Mouse (Mus musculus) MEL (cell line): ENCODE results near the gene Fam53b.

Experiments
- CHD1 ChIP-seq: IDR thresholded peaks from 2 replicates; pipeline ENCODE4 v1.6.1; 2012; ENCODE audit warnings: low read depth, mild to moderate bottlenecking, inconsistent platforms, low read length, improper control_type of control experiment
- CTCF ChIP-seq, 3 experiments: IDR thresholded peaks in 2 of 3; conservative IDR thresholded peaks in 1 of 3; 2 replicates each; pipeline ENCODE4 v1.5.1; 2011 to 2012; ENCODE audit warnings: low read length in 3 of 3, low read depth in 2 of 3, mild to moderate bottlenecking in 2 of 3, improper control_type of control experiment in 1 of 3, inconsistent platforms in 1 of 3, mixed read lengths in 1 of 3, moderate library complexity in 1 of 3; ENCODE audit not compliant: control insufficient read depth in 1 of 3, insufficient read depth in 1 of 3, poor library complexity in 1 of 3, severe bottlenecking in 1 of 3
- ELF1 ChIP-seq: IDR thresholded peaks from 2 replicates; pipeline ENCODE4 v1.6.1; 2014; ENCODE audit warnings: low read depth, mild to moderate bottlenecking, inconsistent platforms, low read length, improper control_type of control experiment, moderate library complexity
- EP300 ChIP-seq, 2 experiments: IDR thresholded peaks; 2 replicates each; pipeline ENCODE4 v1.6.1; 2011; ENCODE audit warnings: improper control_type of control experiment in 2 of 2, low read length in 2 of 2, low read depth in 1 of 2, mild to moderate bottlenecking in 1 of 2
- GATA1 ChIP-seq: IDR thresholded peaks from 2 replicates; pipeline ENCODE4 v1.6.1; 2011; ENCODE audit warnings: low read depth, low read length, improper control_type of control experiment
- MYB ChIP-seq: IDR thresholded peaks from 2 replicates; pipeline ENCODE4 v1.6.1; 2011; ENCODE audit warnings: mild to moderate bottlenecking, low read depth, low read length, improper control_type of control experiment
- MYC ChIP-seq: IDR thresholded peaks from 2 replicates; pipeline ENCODE4 v1.6.1; 2011; ENCODE audit warnings: low read depth, mild to moderate bottlenecking, low read length, improper control_type of control experiment, moderate library complexity
- NRF1 ChIP-seq: IDR thresholded peaks from 2 replicates; pipeline ENCODE4 v1.6.1; 2014; ENCODE audit warnings: low read depth, mild to moderate bottlenecking, inconsistent platforms, low read length, improper control_type of control experiment, moderate library complexity; ENCODE audit not compliant: poor library complexity, insufficient read depth, severe bottlenecking
- POLR2A ChIP-seq, 2 experiments: IDR thresholded peaks; 2 replicates each; pipeline ENCODE4 v1.6.1; 2011 to 2012; ENCODE audit warnings: low read length in 2 of 2, mild to moderate bottlenecking in 2 of 2, control low read depth in 1 of 2, improper control_type of control experiment in 1 of 2, low read depth in 1 of 2, moderate library complexity in 1 of 2; ENCODE audit not compliant: control insufficient read depth in 1 of 2, insufficient read depth in 1 of 2, poor library complexity in 1 of 2
- POLR2AphosphoS2 ChIP-seq: IDR thresholded peaks from 2 replicates; pipeline ENCODE4 v1.6.1; 2011; ENCODE audit warnings: low read length, improper control_type of control experiment
- TAL1 ChIP-seq: IDR thresholded peaks from 2 replicates; pipeline ENCODE4 v1.6.1; 2012; ENCODE audit warnings: mild to moderate bottlenecking, inconsistent platforms, low read length, moderate library complexity, mixed read lengths
- ZNF384 ChIP-seq: IDR thresholded peaks from 2 replicates; pipeline ENCODE4 v1.6.1; 2012; ENCODE audit warnings: low read depth, mild to moderate bottlenecking, inconsistent platforms, low read length, improper control_type of control experiment

- TF ChIP-seq POLR2A (IDR thresholded peaks at IDR 0.05; ENCODE audit: control insufficient read depth in 1 of 2, insufficient read depth in 1 of 2, low read depth in 1 of 2, low read length in 2 of 2, poor library complexity in 1 of 2) (no peak), GATA1 (no peak), POLR2AphosphoS2 (no peak), CTCF (IDR thresholded peaks at IDR 0.05 in 2 of 3, conservative IDR thresholded peaks at IDR 0.05 in 1 of 3; ENCODE audit: control insufficient read depth in 1 of 3, insufficient read depth in 1 of 3, low read depth in 2 of 3, low read length in 3 of 3, poor library complexity in 1 of 3, severe bottlenecking in 1 of 3) (no peak), NRF1 (no peak), MYC (no peak), EP300 (IDR thresholded peaks at IDR 0.05; ENCODE audit: low read depth in 1 of 2, low read length in 2 of 2) (no peak), TAL1 (no peak), ELF1 (no peak), ZNF384 (no peak), CHD1 (no peak), MYB (no peak)
Measured at GRCm38 (mm10) chr7:132776338-132777111, 37.2 kb downstream of the Fam53b start.
